Mouse (Mus musculus) heart, postnatal 0 days (tissue): ENCODE results near the gene Hat1. TPM values are rescaled to one million over a fixed set of nuclear protein-coding genes. Genes with fewer than 3 reads are reported as not detected.
"Not testable (repeated sequence)": the region's sequence is repeated elsewhere in the genome, so short reads cannot be mapped to it uniquely, and the experiment has no call there.

Experiments used
- ATAC-seq: fragments of 200-750 bp; cut with Nextera tagmentation; 2 replicates; pipeline ENCODE4 v1.8.0; 2017; ENCODE audit warnings: low read depth, moderate number of reproducible peaks, moderate library complexity; ENCODE audit not compliant: insufficient read depth
- DNase-seq: peaks from one replicate; pipeline ENCODE4 v3.0.0-alpha.2; 2016; ENCODE audit warnings: low spot score
- H3K27ac ChIP-seq: fragments of 300-500 bp; sonication (generic); 2 replicates; pipeline ENCODE4 v1.5.1; 2014; ENCODE audit warnings: low read depth, mild to moderate bottlenecking
- H3K27me3 ChIP-seq: fragments of 300-500 bp; sonication (generic); 2 replicates; pipeline ENCODE4 v1.6.1; 2014; ENCODE audit warnings: low read length, mixed read lengths; ENCODE audit not compliant: control insufficient read depth, insufficient read depth
- H3K36me3 ChIP-seq: fragments of 300-500 bp; sonication (generic); replicated peaks from 2 replicates; pipeline ENCODE4 v1.6.1; 2014; ENCODE audit warnings: low read length, mixed read lengths; ENCODE audit not compliant: control insufficient read depth, insufficient read depth
- H3K4me1 ChIP-seq: fragments of 300-500 bp; sonication (generic); 2 replicates; pipeline ENCODE4 v1.6.1; 2014; ENCODE audit warnings: antibody characterized with exemption; ENCODE audit not compliant: control insufficient read depth, insufficient read depth
- H3K4me2 ChIP-seq: fragments of 300-500 bp; sonication (generic); 2 replicates; pipeline ENCODE4 v1.6.1; 2014; ENCODE audit warnings: low read depth, mild to moderate bottlenecking, low read length, moderate library complexity
- H3K4me3 ChIP-seq: fragments of 300-500 bp; sonication (generic); 2 replicates; pipeline ENCODE4 v1.5.1; 2014; ENCODE audit warnings: low read depth, low read length
- H3K9ac ChIP-seq: fragments of 300-500 bp; sonication (generic); replicated peaks from 2 replicates; pipeline ENCODE4 v1.6.1; 2014; ENCODE audit warnings: low read depth, low read length, mixed read lengths
- H3K9me3 ChIP-seq: fragments of 300-500 bp; sonication (generic); replicated peaks from 2 replicates; pipeline ENCODE4 v1.6.1; 2016; ENCODE audit warnings: low read length; ENCODE audit not compliant: control insufficient read depth
- CTCF ChIP-seq: IDR thresholded peaks from 2 replicates; pipeline ENCODE4 v1.5.1; 2016; ENCODE audit warnings: antibody characterized with exemption, control low read depth, low read depth
- EP300 ChIP-seq: IDR thresholded peaks from 2 replicates; pipeline ENCODE4 v1.6.1; 2016; ENCODE audit warnings: antibody characterized with exemption, low read depth
- WGBS: fragments of 180-500 bp; shearing (Covaris S2); extraction: QIAGEN DNeasy Blood & Tissue Kit; methylation state at CpG from one replicate; pipeline ENCODE4 v1.1.7; 2014; 5-methylcytosine and 5-hydroxymethylcytosine counted together
- polyA plus RNA-seq: library from polyadenylated mRNA; unstranded; fragments of >200 nt; fragmentation: Nextera tagmentation; extraction: Ambion mirVana; gene quantifications from 2 replicates; pipeline ENCODE4 v1.2.1, GENCODE M21; 2015
- total RNA-seq: library from RNA; depleted of rRNA; stranded (reverse); fragments of >200 nt; gene quantifications from 2 replicates; pipeline ENCODE4 v1.2.3, GENCODE M21; 2014; ENCODE audit warnings: low replicate concordance

Gene Hat1
- total and polyA plus RNA-seq, 2 experiments from 2014 or later = 27.2 to 66.5 TPM

- Histone ChIP-seq H3K9me3 (no peaks in the 10 kb centered on the region), H3K4me1 (peaks cover 9% of the 10 kb centered on the region; the same call in 1 of the 2 replicates), H3K27me3 (no peaks in the 10 kb centered on the region), H3K4me2 (no peak overlapping the region), H3K27ac (no peak overlapping the region), H3K9ac (no peak overlapping the region), H3K36me3 (no peaks in the 10 kb centered on the region), H3K4me3 (no peak overlapping the region)
- 66% methylated on average over 5 of the region's 5 CpGs for WGBS
- DNase-seq (no peak), ATAC-seq (no peak)
- TF ChIP-seq EP300 (no peak), CTCF (no peak)
These were observed 17.0 kb upstream of the Hat1 start for GRCm38 (mm10) chr2:71371790-71372189.

- not testable (repeated sequence) for DNase-seq, H3K36me3 ChIP-seq, H3K9me3 ChIP-seq, H3K4me1 ChIP-seq, H3K27me3 ChIP-seq, H3K4me3 ChIP-seq, H3K9ac ChIP-seq, H3K4me2 ChIP-seq, H3K27ac ChIP-seq, ATAC-seq
- 84% methylated on average over 4 of the region's 4 CpGs for WGBS
These were observed 16.5 kb upstream of the Hat1 start for GRCm38 (mm10) chr2:71372261-71372660.

- DNase-seq (no peak), ATAC-seq (no peak)
- Histone ChIP-seq H3K9ac (0 out of 2 replicates have a peak overlapping the region, but pooled peaks have one; percentile 20), H3K9me3 (no peaks in the 10 kb centered on the region), H3K36me3 (no peaks in the 10 kb centered on the region), H3K4me3 (no peak overlapping the region), H3K4me1 (0 out of 2 replicates have a peak, but pooled peaks cover 6% of the 10 kb centered on the region), H3K27me3 (no peaks in the 10 kb centered on the region), H3K4me2 (peak overlapping the region; percentile 30), H3K27ac (peak overlapping the region; percentile 52)
- TF ChIP-seq EP300 (no peak), CTCF (no peak)
- 40% methylated on average over 8 of the region's 8 CpGs for WGBS
These were observed 14.2 kb upstream of the Hat1 start for GRCm38 (mm10) chr2:71374275-71375155.

GRCm38 (mm10) chr2:71376433-71376906 lies 12.3 kb upstream of the Hat1 start:
- peak overlapping the region; percentile 18; the same call in 1 of the 2 replicates for H3K4me3 ChIP-seq
- WGBS = 21% methylated on average over 11 of the region's 11 CpGs
- no peak for TF ChIP-seq CTCF
- no peak for TF ChIP-seq EP300

GRCm38 (mm10) chr2:71377426-71377825 lies 11.3 kb upstream of the Hat1 start:
- TF ChIP-seq EP300 = no peak
- no peak for TF ChIP-seq CTCF
- Histone ChIP-seq H3K9ac (no peak overlapping the region), H3K4me3 (no peak overlapping the region), H3K4me2 (no peak overlapping the region), H3K36me3 (no peaks in the 10 kb centered on the region), H3K4me1 (0 out of 2 replicates have a peak, but pooled peaks cover 6% of the 10 kb centered on the region), H3K9me3 (no peaks in the 10 kb centered on the region), H3K27me3 (no peaks in the 10 kb centered on the region), H3K27ac (no peak overlapping the region)
- no peak for DNase-seq
- no peak for ATAC-seq
- WGBS = 80% methylated on average over 5 of the region's 5 CpGs

More at GRCm38 (mm10) chr2:71376433-71376906, 12.3 kb upstream of the Hat1 start:
- H3K9ac ChIP-seq = no peak overlapping the region
- H3K4me1 ChIP-seq = 0 out of 2 replicates have a peak, but pooled peaks cover 6% of the 10 kb centered on the region
- DNase-seq (no peak), ATAC-seq (peak; percentile 30; the same call in 1 of the 2 replicates)
- no peak overlapping the region for H3K27ac ChIP-seq
- no peaks in the 10 kb centered on the region for H3K9me3 ChIP-seq
- peak overlapping the region; percentile 40 for H3K4me2 ChIP-seq
- H3K27me3 ChIP-seq = no peaks in the 10 kb centered on the region
- no peaks in the 10 kb centered on the region for H3K36me3 ChIP-seq
